Mouse (Mus musculus): ENCODE measurements around the gene Fzd2.
"Not testable (repeated sequence)": the region's sequence is repeated elsewhere in the genome, so short reads cannot be mapped to it uniquely, and the experiment has no call there.

Gene Fzd2

DNA sequence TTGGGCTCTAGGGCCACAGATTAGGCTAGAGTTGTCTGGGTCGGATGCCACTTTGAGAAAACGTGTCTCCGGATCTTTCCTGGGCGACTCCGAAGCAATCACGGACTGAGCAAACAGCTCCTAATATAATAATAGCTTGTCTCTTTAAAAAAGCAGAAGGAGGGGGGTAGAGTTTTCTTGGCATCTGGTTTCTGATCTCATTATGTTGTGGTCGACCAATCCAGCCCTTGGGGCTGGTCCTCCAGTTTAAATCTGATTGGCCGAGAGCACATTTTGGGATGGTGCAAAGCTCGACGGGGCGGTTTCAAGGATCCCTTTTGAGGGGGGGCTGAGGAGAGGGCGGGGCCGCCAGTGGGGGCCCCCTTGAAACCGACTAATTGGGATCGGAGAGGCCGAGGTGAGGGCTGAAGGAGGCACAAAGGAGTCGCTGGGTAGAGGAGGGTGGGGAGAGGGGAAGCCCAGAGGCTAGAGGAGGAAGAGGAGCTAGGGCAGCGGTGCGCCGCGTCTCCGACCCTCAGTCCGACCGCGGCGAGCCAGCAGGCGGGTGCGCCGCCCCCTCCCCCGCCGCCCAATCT, at the start of gene Fzd2:
Fzd2 (plus strand) TSS at position 387 of the 575 bp plus-strand sequence.
- no peak for DNase-seq (ENCODE audit: low spot score)

- DNase-seq (ENCODE audit: low spot score), result no peak
Measured at GRCm38 (mm10) chr11:102555400-102556030, 48.7 kb upstream of the Fzd2 start.

GRCm38 (mm10) chr11:102556031-102556715, 48.0 kb upstream of the Fzd2 start, which contains the start of gene Gpatch8:
Gene Gpatch8, minus strand, starts transcription at chr11:102556392.
- peak; percentile 87 for DNase-seq (ENCODE audit: low spot score)

DNA sequence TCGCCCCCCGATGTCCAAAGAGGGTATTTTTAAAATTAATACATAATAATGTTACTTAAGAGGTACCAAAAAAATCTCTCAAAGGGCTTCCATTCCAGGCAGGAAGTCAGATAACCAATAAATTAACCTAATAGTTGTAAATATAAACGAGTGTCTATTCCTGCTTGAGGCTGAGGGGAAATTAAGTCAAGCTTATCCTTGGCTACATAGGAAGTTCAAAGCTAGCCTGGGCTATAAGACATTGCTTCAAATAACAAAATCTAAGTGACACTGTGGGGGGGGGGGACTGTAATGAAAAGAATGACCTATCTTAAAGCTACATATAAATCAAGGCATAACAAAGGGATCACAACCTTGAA, 47.5 kb upstream of the Fzd2 start:
- no peak for DNase-seq (ENCODE audit: low spot score)

- DNase-seq (ENCODE audit: low spot score), result no peak
Measured at GRCm38 (mm10) chr11:102557386-102557785, 46.8 kb upstream of the Fzd2 start.

- no peak for DNase-seq (ENCODE audit: low spot score)
Measured at GRCm38 (mm10) chr11:102558704-102559103, 45.5 kb upstream of the Fzd2 start.

DNA sequence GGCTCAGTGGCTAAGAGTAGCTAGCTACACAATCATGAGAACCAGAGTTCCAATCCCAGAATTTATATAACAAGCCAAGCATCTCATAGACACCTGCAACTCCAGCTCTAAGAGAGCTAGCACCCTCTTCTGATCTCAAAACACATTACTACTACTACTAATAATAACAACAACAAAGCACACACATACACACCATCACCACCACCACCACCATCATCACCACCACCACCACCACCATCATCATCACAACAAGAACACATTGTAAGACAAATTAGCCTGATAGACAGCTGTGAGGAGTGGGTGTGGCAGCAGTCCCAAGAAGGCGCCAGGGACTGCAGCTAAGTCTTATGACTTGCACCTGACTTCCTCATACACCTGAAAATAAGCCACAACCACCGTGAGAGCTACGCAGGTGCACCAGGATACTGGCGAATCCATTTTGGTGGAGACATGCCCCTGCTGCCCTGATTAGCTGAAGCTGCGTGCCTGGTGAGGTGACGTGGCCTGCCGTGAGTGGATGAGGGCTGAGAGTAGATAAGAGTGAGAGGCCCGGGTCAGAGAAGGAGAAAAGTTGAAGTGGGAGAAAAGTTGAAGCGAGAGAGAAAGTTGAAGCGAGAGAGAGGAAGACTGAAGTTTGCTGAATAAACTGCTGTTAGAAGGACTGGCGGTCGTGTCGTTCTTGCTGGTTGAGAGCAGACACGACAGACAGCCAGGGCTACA, 39.1 kb upstream of the Fzd2 start:
- DNase-seq (ENCODE audit: low spot score), result not testable (repeated sequence)

GRCm38 (mm10) chr11:102565741-102566140, 38.5 kb upstream of the Fzd2 start:
- no peak for DNase-seq (ENCODE audit: low spot score)

DNA sequence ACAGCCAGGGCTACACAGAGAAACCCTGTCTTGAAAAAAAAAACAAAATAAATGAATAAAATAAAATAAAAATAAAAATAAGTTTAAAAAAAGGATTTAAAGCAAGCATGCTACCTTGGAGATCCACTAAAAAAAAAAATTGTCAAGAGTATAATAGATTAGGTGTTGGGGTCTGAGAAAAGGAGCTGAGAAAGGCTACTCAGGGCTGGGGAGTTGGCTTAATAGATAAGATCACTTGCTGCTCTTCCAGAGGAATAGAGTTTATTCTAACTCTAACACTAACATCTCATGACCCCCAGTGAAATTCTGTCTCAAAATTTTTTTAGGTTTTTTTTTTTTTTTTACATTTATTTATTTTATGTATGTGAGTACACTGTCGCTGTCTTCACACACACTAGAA, 37.9 kb upstream of the Fzd2 start:
- no peak for DNase-seq (ENCODE audit: low spot score)

DNA sequence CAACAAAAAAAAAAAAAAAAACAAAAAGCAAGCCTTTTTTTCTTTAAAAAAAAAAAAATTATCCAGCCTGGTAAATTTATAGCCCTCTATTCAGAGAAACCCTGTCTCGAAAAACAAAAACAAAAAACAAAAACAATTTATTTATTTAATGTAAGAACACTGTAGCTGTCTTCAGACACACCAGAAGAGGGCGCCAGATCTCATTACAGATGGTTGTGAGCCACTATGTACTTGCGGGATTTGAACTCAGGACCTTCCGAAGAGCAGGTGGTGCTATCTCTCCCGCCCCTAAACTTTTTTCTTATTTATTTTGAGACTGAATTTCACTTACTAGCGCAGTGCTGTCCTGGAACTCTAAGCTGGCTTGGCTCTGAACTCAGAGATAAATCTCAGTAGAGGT, 37.0 kb upstream of the Fzd2 start:
- no peak for DNase-seq (ENCODE audit: low spot score)

GRCm38 (mm10) chr11:102567723-102568122, 36.5 kb upstream of the Fzd2 start:
- no peak for DNase-seq (ENCODE audit: low spot score)

DNA sequence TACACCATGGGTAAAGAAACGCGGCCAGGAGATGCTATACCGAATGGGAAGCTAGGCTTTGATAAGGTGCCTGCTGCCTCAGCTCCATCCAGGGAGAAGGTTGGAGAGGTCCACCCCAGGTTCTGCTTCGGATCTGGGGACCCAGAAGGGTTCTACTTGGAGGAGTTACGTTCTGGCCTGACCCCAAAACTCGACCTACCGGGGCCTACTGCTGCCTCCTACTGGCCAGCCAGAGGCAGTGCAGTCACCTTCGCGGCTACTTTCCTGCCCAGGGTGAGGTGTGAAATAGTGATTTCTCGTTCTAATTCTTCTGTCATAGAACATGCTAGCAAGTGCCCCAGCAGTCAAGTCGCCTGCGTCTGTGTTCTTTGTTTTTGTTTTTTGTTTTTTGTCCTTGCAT, 36.0 kb upstream of the Fzd2 start:
- no peak for DNase-seq (ENCODE audit: low spot score)

DNA sequence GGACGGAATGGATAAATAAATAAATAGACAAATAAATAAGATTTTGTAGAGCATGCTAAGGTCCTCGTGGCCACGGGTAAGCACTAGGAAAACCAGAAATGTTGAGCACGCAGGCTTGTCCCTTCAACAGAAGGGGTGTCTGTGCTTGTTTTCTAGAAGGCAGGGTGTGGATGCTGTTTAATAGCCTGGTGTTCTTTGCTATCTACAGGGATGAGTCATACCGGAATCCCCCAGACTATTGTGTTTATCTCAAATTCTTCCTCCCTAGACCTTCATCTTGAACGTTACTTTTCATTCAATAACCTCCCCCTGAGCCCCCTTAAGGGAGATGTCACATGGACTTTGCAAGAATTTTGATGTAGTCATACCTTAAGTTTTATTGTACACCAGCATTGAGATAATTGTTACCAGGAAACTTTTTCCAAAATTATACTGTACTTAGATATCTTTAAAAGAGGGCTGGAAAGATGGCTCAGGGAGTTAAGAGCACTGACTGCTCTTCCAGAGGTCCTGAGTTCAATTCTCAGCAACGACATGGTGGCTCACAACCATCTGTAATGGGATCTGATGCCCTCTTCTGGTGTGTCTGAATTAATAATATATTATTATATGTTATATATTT, 35.3 kb upstream of the Fzd2 start:
- no peak for DNase-seq (ENCODE audit: low spot score)

GRCm38 (mm10) chr11:102572866-102573663, 31.1 kb upstream of the Fzd2 start:
- DNase-seq (ENCODE audit: low spot score), result peak; percentile 88

DNA sequence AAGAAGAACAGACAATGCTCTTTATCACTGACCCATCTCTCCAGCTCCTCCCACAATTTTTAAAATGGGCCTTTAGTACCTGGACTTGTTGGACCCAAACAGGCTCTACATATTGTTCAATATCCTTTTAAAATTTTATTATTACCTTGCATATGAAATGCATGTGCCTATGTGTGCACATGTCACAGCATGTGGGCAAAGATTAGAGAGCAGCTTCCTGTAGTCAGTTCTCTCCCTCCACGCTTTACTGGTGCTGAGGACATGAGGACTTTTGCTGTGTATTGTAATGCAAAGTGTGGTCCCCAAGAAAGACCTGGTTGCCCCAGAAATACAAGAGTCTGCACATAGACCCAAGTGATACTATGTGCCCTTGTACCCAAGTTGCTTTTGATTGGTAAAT, 29.2 kb upstream of the Fzd2 start:
- no peak for DNase-seq (ENCODE audit: low spot score)

- DNase-seq (ENCODE audit: low spot score), result no peak
Measured at GRCm38 (mm10) chr11:102576050-102576754, 28.0 kb upstream of the Fzd2 start.

DNA sequence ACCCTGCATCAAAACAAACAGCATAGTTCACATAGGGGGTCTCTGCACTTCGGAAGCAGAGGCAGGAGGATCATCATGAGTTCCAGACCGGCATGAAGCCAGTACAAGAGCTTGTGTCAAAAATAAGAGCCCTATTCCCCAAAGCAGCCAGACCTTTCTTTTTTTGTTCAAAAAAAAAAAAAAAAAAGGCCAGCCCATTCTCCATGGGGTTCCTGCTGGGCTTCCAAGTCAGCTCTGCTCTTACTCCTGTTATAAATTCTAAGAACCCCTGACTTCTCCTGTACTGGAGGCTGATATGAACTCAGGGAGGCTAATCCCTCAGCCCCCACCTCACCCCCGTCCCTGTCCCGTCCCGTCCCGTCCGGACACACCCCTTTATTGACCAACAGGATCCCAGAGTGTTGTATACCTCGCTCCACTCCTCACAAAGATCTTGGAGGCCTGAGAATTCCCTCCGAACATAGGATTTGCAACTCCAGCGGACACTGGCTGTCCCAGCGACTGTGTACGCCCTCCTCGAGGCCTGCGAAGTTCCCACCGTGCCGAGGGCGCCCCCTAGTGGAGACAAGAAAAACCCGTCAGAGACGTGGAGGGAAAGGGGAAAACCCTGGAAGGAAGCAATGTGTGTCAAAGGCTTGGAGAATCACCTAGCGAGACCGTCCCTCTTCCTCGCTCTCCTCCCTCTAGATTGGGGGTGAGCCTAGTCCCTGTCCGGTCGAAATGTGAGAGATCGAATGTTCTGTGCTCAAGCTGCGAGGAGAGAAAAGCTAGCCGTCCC, 25.7 kb upstream of the Fzd2 start:
- peak; percentile 81 for DNase-seq (ENCODE audit: low spot score)

GRCm38 (mm10) chr11:102579165-102580033, 24.8 kb upstream of the Fzd2 start, which contains the start of gene Gm11627:
Gene Gm11627, minus strand, starts transcription at chr11:102579461.
- no peak for DNase-seq (ENCODE audit: low spot score)

DNA sequence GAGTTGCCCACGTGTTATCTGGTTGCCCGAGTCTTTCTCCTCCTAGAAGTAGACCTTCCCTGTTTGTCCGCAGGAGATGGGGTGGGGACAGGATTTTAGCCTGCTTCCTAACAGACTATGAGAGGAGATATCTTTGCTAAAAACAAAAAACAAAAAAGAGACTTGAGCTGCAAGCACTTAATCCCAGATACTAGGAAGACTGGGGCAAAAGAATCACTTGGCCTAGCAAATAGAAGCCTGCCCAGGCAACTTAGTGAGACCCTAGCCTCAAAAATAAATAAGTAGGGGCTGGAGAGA, 24.2 kb upstream of the Fzd2 start:
- no peak for DNase-seq (ENCODE audit: low spot score)
